Mouse (Mus musculus): ENCODE results near the gene Sigmar1.
A peak's percentile ranks its signal among the peaks of the same experiment; 100 is the strongest.

GRCm38 (mm10) chr4:41755338-41756305 is at the start of gene Sigmar1:
- TF ChIP-seq CTCF (IDR thresholded peaks at IDR 0.05; ENCODE audit: extremely low read depth, insufficient read depth, low read length) (peak; percentile 80), POLR2A (IDR thresholded peaks at IDR 0.05; ENCODE audit: extremely low read depth, insufficient read depth, low read length) (peak; percentile 9; the same call in 1 of the 2 replicates)

All from cortical plate, adult 2 months (tissue).